Mouse (Mus musculus): Measurements from ENCODE around the gene Ccl9. TPM values are rescaled to one million over a fixed set of nuclear protein-coding genes. Genes with fewer than 3 reads are reported as not detected.
A peak's percentile ranks its signal among the peaks of the same experiment; 100 is the strongest.

Gene Ccl9
- total and polyA plus RNA-seq, 3 experiments = 4.3 to 13.7 (median 12.6) TPM

DNA sequence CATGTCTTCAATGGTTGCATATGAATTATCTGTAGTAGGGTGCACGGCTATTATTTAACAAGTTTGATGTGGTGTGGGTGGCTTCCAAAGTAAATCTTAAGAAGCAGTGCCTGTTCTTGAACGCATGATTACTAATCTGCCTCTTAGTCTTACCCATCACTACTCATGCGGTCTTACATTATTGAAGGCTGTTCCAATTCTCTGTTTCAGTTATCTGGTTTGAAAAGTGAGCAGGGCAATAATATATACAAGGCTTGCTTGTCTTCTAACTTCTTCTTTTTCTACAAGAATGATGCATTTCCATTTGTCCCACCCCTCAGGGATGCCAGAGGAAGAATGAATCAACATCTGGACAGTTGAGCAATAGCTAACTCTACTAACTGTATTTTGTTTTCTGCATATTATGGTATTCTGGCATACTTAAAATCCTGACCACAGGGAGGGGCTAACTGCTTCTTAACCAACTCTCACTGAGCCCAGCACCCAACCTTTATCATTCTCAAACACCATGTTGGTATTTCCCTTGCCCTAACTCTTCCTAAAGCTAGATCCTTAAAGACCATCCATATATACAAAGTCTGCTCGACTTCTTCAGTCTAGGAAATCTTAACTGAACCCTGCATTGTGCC is 1.4 kb downstream of the Ccl9 start:
- no peak for TF ChIP-seq POLR2A (IDR thresholded peaks at IDR 0.05; ENCODE audit: insufficient read depth, low read depth, low read length)
- TF ChIP-seq CTCF (IDR thresholded peaks at IDR 0.05) = no peak
- no peak for TF ChIP-seq EP300 (IDR thresholded peaks at IDR 0.05; ENCODE audit: insufficient read depth, low read depth, low read length)
- Histone ChIP-seq H3K9ac (ENCODE audit: low read depth, low read length) (no peak overlapping the region), H3K4me3 (no peak overlapping the region), H3K4me1 (ENCODE audit: control insufficient read depth, insufficient read depth, low read length) (no peaks in the 10 kb centered on the region), H3K36me3 (ENCODE audit: control insufficient read depth, insufficient read depth, low read length) (no peaks in the 10 kb centered on the region), H3K79me2 (replicated peaks; ENCODE audit: control insufficient read depth, insufficient read depth, low read length) (no peaks in the 10 kb centered on the region), H3K27ac (no peak overlapping the region), H3K27me3 (ENCODE audit: control insufficient read depth, insufficient read depth, low read length) (no peaks in the 10 kb centered on the region)
- WGBS = 66% methylated on average over 4 of the region's 4 CpGs
- intact Hi-C loops (cut with DNase I) = no loop called here
- no peak for DNase-seq

- TF ChIP-seq CTCF (IDR thresholded peaks at IDR 0.05) (no peak), EP300 (IDR thresholded peaks at IDR 0.05; ENCODE audit: insufficient read depth, low read depth, low read length) (no peak), POLR2A (IDR thresholded peaks at IDR 0.05; ENCODE audit: insufficient read depth, low read depth, low read length) (no peak)
- whole genome bisulfite sequencing = 54% methylated on average over 9 of the region's 9 CpGs
- H3K79me2 ChIP-seq (replicated peaks; ENCODE audit: control insufficient read depth, insufficient read depth, low read length) = no peaks in the 10 kb centered on the region
- no peaks in the 10 kb centered on the region for H3K36me3 ChIP-seq (ENCODE audit: control insufficient read depth, insufficient read depth, low read length)
- no peak for DNase-seq
- intact Hi-C loops (cut with DNase I) = no loop called here
- H3K27me3 ChIP-seq (ENCODE audit: control insufficient read depth, insufficient read depth, low read length) = no peaks in the 10 kb centered on the region
- no peak overlapping the region for H3K4me3 ChIP-seq
- H3K4me1 ChIP-seq (ENCODE audit: control insufficient read depth, insufficient read depth, low read length) = peaks cover 1% of the 10 kb centered on the region
- no peak overlapping the region for H3K27ac ChIP-seq
- H3K9ac ChIP-seq (ENCODE audit: low read depth, low read length) = no peak overlapping the region
These were observed 5.6 kb downstream of the Ccl9 start for GRCm38 (mm10) chr11:83572834-83573233.

- no peak overlapping the region for H3K27ac ChIP-seq
- H3K27me3 ChIP-seq (ENCODE audit: control insufficient read depth, insufficient read depth, low read length) = no peaks in the 10 kb centered on the region
- H3K4me3 ChIP-seq = no peak overlapping the region
- TF ChIP-seq EP300 (IDR thresholded peaks at IDR 0.05; ENCODE audit: insufficient read depth, low read depth, low read length) (0 out of 2 replicates have a peak, but pooled peaks have one; percentile 13), CTCF (IDR thresholded peaks at IDR 0.05) (no peak), POLR2A (IDR thresholded peaks at IDR 0.05; ENCODE audit: insufficient read depth, low read depth, low read length) (peak; percentile 34; the same call in 1 of the 2 replicates)
- H3K4me1 ChIP-seq (ENCODE audit: control insufficient read depth, insufficient read depth, low read length) = peaks cover 1% of the 10 kb centered on the region
- H3K36me3 ChIP-seq (ENCODE audit: control insufficient read depth, insufficient read depth, low read length) = no peaks in the 10 kb centered on the region
- H3K9ac ChIP-seq (ENCODE audit: low read depth, low read length) = no peak overlapping the region
- no peaks in the 10 kb centered on the region for H3K79me2 ChIP-seq (replicated peaks; ENCODE audit: control insufficient read depth, insufficient read depth, low read length)
- 45% methylated on average over 8 of the region's 8 CpGs for WGBS
- intact Hi-C loops (cut with DNase I) = no loop called here
- DNase-seq = peak; percentile 43 to 74
These were observed 6.2 kb downstream of the Ccl9 start for GRCm38 (mm10) chr11:83572223-83572622.

DNA sequence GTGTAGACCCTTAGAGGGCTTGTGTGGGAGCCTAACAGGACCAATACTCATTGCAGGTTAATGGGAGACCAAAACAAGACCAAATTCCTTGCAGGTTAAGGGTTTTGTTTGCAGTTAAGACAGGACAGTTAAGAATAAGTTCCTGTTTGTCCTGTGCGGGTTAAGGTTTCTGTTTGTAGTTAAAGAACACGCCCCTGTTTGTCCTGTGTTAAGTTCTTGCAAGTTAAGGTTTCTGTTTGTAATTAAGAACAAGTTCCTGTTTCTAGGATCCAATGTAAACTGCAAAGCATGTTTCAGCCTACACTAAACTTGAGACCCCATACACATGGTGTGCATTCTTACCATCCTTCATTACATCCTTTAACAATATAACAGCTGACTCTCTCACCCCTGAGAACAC is 8.2 kb downstream of the Ccl9 start:
- Histone ChIP-seq H3K79me2 (replicated peaks; ENCODE audit: control insufficient read depth, insufficient read depth, low read length) (no peaks in the 10 kb centered on the region), H3K9ac (ENCODE audit: low read depth, low read length) (no peak overlapping the region), H3K4me3 (no peak overlapping the region), H3K27me3 (ENCODE audit: control insufficient read depth, insufficient read depth, low read length) (no peaks in the 10 kb centered on the region), H3K36me3 (ENCODE audit: control insufficient read depth, insufficient read depth, low read length) (no peaks in the 10 kb centered on the region), H3K4me1 (ENCODE audit: control insufficient read depth, insufficient read depth, low read length) (peaks cover 1% of the 10 kb centered on the region), H3K27ac (no peak overlapping the region)
- no peak for TF ChIP-seq CTCF (IDR thresholded peaks at IDR 0.05)
- TF ChIP-seq POLR2A (IDR thresholded peaks at IDR 0.05; ENCODE audit: insufficient read depth, low read depth, low read length) = no peak
- no peak for TF ChIP-seq EP300 (IDR thresholded peaks at IDR 0.05; ENCODE audit: insufficient read depth, low read depth, low read length)
- 77% methylated on average over 2 of the region's 2 CpGs for WGBS
- intact Hi-C loops (cut with DNase I) = no loop called here
- DNase-seq = no peak

DNA sequence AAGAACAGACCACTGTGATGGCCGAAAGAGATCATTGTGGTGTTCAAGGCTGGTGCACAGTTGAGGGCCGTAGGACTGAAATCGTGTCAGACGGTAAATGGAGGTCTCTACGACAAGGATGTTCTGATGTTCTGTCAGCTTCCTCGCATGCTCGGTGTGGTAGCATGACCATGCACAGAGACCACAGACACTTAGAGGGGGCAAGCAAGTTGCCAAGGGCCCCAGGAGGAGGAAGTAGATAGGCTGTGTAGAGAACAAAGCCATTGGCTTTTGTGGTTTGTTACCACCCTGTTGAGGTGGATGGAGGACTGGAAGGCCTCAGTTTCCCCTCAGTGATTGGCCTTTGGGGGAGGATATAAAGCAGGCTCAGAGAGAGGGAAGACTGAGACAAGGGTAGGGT is 9.2 kb downstream of the Ccl9 start:
- H3K4me1 ChIP-seq (ENCODE audit: control insufficient read depth, insufficient read depth, low read length) = peaks cover 1% of the 10 kb centered on the region
- H3K36me3 ChIP-seq (ENCODE audit: control insufficient read depth, insufficient read depth, low read length) = no peaks in the 10 kb centered on the region
- H3K4me3 ChIP-seq = no peak overlapping the region
- no peak for TF ChIP-seq EP300 (IDR thresholded peaks at IDR 0.05; ENCODE audit: insufficient read depth, low read depth, low read length)
- no peak for TF ChIP-seq POLR2A (IDR thresholded peaks at IDR 0.05; ENCODE audit: insufficient read depth, low read depth, low read length)
- TF ChIP-seq CTCF (IDR thresholded peaks at IDR 0.05) = no peak
- no peaks in the 10 kb centered on the region for H3K27me3 ChIP-seq (ENCODE audit: control insufficient read depth, insufficient read depth, low read length)
- no peaks in the 10 kb centered on the region for H3K79me2 ChIP-seq (replicated peaks; ENCODE audit: control insufficient read depth, insufficient read depth, low read length)
- H3K27ac ChIP-seq = no peak overlapping the region
- H3K9ac ChIP-seq (ENCODE audit: low read depth, low read length) = no peak overlapping the region
- WGBS = 93% methylated on average over 7 of the region's 7 CpGs
- intact Hi-C loops (cut with DNase I) = no loop called here
- no peak for DNase-seq

- no peak for TF ChIP-seq CTCF (IDR thresholded peaks at IDR 0.05)
- TF ChIP-seq EP300 (IDR thresholded peaks at IDR 0.05; ENCODE audit: insufficient read depth, low read depth, low read length) = no peak
- TF ChIP-seq POLR2A (IDR thresholded peaks at IDR 0.05; ENCODE audit: insufficient read depth, low read depth, low read length) = no peak
- Histone ChIP-seq H3K4me1 (ENCODE audit: control insufficient read depth, insufficient read depth, low read length) (peaks cover 1% of the 10 kb centered on the region), H3K9ac (ENCODE audit: low read depth, low read length) (no peak overlapping the region), H3K36me3 (ENCODE audit: control insufficient read depth, insufficient read depth, low read length) (no peaks in the 10 kb centered on the region), H3K4me3 (no peak overlapping the region), H3K27me3 (ENCODE audit: control insufficient read depth, insufficient read depth, low read length) (no peaks in the 10 kb centered on the region), H3K79me2 (replicated peaks; ENCODE audit: control insufficient read depth, insufficient read depth, low read length) (no peaks in the 10 kb centered on the region), H3K27ac (no peak overlapping the region)
- WGBS = 78% methylated on average over 3 of the region's 3 CpGs
- intact Hi-C loops (cut with DNase I) = no loop called here
- DNase-seq = no peak
These were observed 9.7 kb downstream of the Ccl9 start for GRCm38 (mm10) chr11:83568786-83569185.
